Mouse (Mus musculus): ENCODE measurements around the gene Hsf4.
"Not testable (repeated sequence)": the region's sequence is repeated elsewhere in the genome, so short reads cannot be mapped to it uniquely, and the experiment has no call there.

Gene Hsf4

GRCm38 (mm10) chr8:105269461-105269947 lies at the start of gene Hsf4:
Gene Hsf4 (plus strand): TSS chr8:105269801.
- DNase-seq = peak; percentile 75

- no peak for DNase-seq
Observed at GRCm38 (mm10) chr8:105223850-105224249, 45.8 kb upstream of the Hsf4 start.

- DNase-seq = peak; percentile 96
Observed at GRCm38 (mm10) chr8:105224413-105225271, 45.0 kb upstream of the Hsf4 start, which contains the start of gene D230025D16Rik. Gene D230025D16Rik (plus strand): TSS chr8:105225145.

GRCm38 (mm10) chr8:105225272-105225593 lies 44.4 kb upstream of the Hsf4 start:
- no peak for DNase-seq

- DNase-seq = no peak
Observed at GRCm38 (mm10) chr8:105225917-105226316, 43.7 kb upstream of the Hsf4 start.

- no peak for DNase-seq
Observed at GRCm38 (mm10) chr8:105231503-105232320, 37.9 kb upstream of the Hsf4 start.

GRCm38 (mm10) chr8:105232321-105232693 lies 37.3 kb upstream of the Hsf4 start:
- DNase-seq = not testable (repeated sequence)

- DNase-seq = no peak
Observed at GRCm38 (mm10) chr8:105233126-105233935, 36.3 kb upstream of the Hsf4 start.

GRCm38 (mm10) chr8:105235206-105235605 lies 34.4 kb upstream of the Hsf4 start:
- DNase-seq = no peak

- DNase-seq = no peak
Observed at GRCm38 (mm10) chr8:105237442-105238142, 32.0 kb upstream of the Hsf4 start.

- DNase-seq = no peak
Observed at GRCm38 (mm10) chr8:105241016-105241415, 28.6 kb upstream of the Hsf4 start.

GRCm38 (mm10) chr8:105251954-105252353 lies 17.6 kb upstream of the Hsf4 start:
- no peak for DNase-seq

- DNase-seq = no peak
Observed at GRCm38 (mm10) chr8:105252680-105253537, 16.7 kb upstream of the Hsf4 start.

GRCm38 (mm10) chr8:105253766-105254151 lies 15.8 kb upstream of the Hsf4 start:
- DNase-seq = no peak

GRCm38 (mm10) chr8:105254152-105254965 lies 15.2 kb upstream of the Hsf4 start:
- peak; percentile 92 for DNase-seq

- DNase-seq = peak; percentile 66
Observed at GRCm38 (mm10) chr8:105254966-105255350, 14.6 kb upstream of the Hsf4 start, which contains the start of gene B3gnt9. Gene B3gnt9 (minus strand): TSS chr8:105255153.

- no peak for DNase-seq
Observed at GRCm38 (mm10) chr8:105257318-105258114, 12.1 kb upstream of the Hsf4 start.

- DNase-seq = no peak
Observed at GRCm38 (mm10) chr8:105258911-105259720, 10.5 kb upstream of the Hsf4 start.
